Mouse (Mus musculus): ENCODE measurements around the gene Olfr122.

Gene Olfr122

DNA sequence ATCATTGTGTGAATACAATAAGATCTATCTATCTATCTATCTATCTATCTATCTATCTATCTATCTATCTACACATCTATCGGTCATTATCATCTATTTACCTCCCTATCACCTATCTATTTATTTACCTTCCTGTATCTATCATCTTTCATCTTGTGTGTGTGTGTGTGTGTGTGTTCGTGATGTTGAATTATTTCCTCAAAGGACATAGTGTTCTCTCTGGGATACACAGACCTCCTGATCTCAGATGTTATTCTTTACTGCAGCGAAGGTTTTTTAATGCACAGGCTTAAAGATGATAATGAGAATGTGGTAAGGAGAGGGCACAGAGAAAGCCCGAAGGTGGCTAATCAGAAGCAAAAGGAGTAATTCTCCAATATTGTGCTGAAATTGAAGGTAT is at the start of gene Olfr122:
Gene Olfr122 (plus strand): TSS at position 301 of the 400 bp plus-strand sequence.
- DNase-seq (ENCODE audit: low spot score in 2 of 2): no peak

DNA sequence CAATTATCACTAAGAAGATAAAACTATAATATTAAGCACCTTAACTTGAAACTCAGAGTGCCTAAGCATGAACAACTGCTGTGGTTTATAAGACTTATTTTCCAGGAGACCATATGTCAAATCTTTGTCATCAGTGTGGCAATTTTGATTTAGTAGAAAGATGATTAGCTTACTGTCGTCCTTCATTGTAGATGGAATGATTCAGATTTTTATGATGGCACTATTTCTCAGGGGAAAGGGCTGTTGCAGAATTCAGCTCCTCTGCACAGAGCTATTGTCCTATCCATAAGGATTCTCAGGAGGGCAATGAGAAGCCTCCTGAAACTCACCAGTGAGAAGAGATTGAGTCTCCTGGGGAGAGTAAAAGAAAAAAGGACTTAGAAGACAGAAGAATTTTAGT is 46.9 kb upstream of the Olfr122 start, which contains the start of gene Olfr120:
Gene Olfr120 (plus strand): TSS at position 301 of the 400 bp plus-strand sequence.
- DNase-seq (ENCODE audit: low spot score in 2 of 2): no peak

DNA sequence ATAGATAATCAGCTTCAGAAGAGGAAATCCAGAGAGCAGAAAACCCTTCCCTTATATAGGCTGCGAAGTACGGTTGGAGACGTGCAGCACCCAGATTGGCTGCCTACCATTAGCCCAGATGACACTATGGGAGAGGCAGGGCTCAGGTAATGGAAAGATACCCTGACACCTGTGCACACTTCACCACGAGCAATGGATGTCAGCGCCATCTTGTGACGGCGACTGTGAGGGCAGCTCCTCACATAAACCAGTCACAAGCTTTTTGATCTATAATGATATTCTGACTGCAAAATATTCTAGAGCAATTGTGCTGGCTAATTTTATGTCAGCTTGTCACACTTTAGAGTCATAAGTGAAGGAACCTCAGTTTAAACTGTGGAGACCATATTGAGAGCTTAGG is 30.3 kb upstream of the Olfr122 start:
- no peak for DNase-seq (ENCODE audit: low spot score in 2 of 2)

DNA sequence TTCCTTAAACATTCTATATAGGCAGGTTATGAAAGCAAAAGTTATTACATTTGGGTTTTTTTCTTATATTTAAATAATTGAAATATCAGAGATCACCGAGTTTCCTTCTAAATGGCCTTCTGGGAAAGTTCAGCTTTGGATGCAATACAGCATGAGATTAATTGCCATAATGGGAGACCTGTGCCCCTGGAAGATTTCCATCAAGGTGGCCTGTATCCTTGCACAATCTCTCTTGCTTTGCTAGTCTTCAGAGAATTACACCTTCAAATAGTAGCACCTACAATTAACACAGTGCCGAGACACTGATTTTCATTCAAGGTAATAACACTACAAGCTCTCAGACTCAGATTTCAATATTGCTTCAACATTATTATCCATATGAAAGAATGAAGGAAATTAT is 24.8 kb downstream of the Olfr122 start, which contains the start of gene Olfr123:
Gene Olfr123 (plus strand): TSS at position 301 of the 400 bp plus-strand sequence.
- DNase-seq (ENCODE audit: low spot score in 2 of 2): no peak

DNA sequence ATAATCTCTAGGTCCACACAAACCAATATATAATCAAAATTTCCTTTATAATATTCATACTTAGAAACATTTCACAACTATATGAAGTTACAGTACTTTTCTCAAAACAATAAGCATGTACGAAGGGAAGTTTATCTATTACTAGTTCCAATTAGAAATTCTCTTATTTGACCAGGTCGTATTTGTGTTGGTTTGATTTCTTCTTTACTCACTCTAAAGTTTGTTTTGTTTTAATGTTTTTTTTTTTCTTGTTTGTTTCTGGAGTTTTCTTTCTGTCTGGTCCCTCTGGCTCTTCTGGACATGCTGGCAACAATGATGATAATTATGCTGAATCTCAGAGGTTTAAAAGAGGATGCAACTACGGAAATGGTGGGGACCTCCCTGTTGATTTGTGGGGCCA is 31.2 kb downstream of the Olfr122 start, which contains the start of gene Olfr124:
Gene Olfr124 (plus strand): TSS at position 301 of the 400 bp plus-strand sequence.
- DNase-seq (ENCODE audit: low spot score in 2 of 2): no peak

All from spleen, postnatal 36 days (tissue).